Mouse (Mus musculus) lung, postnatal 0 days (tissue): Measurements from ENCODE around the gene Gm10974.

Experiments
- CTCF ChIP-seq: IDR thresholded peaks from 2 replicates; pipeline ENCODE4 v1.5.1; 2016; ENCODE audit warnings: antibody characterized with exemption, mild to moderate bottlenecking
- EP300 ChIP-seq: IDR thresholded peaks from 2 replicates; pipeline ENCODE4 v1.6.1; 2016; ENCODE audit warnings: antibody characterized with exemption, mild to moderate bottlenecking, control low read depth

DNA sequence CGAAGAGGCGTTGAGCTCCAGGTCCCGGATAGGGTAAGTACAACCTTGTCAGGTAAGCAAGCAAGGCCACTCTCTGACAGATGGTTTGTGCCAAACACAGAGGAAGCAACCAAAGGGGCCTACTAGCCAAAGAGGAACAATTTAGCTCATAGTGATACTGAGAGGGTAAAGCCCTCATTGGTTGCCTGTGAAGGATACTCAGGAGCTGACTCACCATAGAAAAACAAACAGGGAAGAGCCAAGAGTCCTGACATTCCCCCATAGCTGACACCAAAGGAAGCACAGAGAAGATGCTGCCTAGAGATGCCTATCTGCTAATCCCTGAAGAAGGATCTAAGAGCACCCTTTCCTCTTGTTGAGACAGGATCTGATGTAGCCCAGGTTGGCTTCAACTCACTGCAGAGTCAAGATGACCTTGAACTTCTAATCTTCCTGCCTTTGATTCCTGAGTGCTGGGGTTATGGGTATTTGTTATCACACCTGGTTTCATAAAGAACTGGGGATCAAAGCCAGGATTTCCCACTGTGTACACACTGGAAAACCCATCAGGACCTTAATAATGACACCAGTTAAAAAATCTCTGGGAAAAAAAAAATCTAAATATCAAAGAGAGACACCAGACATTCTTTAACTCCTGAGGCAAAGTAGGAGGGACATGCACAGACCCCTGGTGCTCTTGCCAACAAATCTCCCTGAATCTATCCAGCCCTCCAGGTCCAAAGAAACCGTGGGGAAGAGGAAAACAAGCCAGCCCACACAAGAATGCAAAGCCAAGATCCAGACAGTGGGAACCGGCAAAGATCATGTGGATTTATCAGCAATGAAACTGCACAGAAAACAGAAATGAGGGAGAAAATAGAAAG, 3.6 kb downstream of the Gm10974 start:
- TF ChIP-seq CTCF = no peak
- TF ChIP-seq EP300 = no peak
